ENCODE assay signal across 9 mouse cellular contexts in genomic region chr5:64714221-64714653, GRCm38 (mm10).
DNase-seq lines count a peak whose midpoint lies in the region; ATAC-seq lines count a peak whose summit lies in the region.
"Had no signal": no experiment of that assay in that cellular context is flagged by ENCODE, and none has a peak within 500 bp of the region (broad histone marks: within the 10 kb centered on the region; RNA-seq: fewer than 3 reads in every experiment).

No protein-coding gene starts in this region.

- H3K4me2 ChIP-seq in embryonic facial prominence, embryonic 11.5 days (ENCODE audit: low read depth, low read length), result no peak overlapping the region
- H3K4me2 ChIP-seq in intestine, embryonic 15.5 days (replicated peaks), result no peak overlapping the region
- 0 out of 2 replicates have a peak overlapping the region, but pooled peaks have one; percentile 17 for H3K4me2 ChIP-seq in neural tube, embryonic 13.5 days
- H3K4me2 ChIP-seq: lung, embryonic 15.5 days had no signal

- H3K9ac ChIP-seq in embryonic facial prominence, embryonic 11.5 days (replicated peaks; ENCODE audit: low read length), result no peak overlapping the region
- no peak overlapping the region for H3K9ac ChIP-seq in intestine, embryonic 15.5 days
- no peak overlapping the region for H3K9ac ChIP-seq in neural tube, embryonic 13.5 days
- H3K9ac ChIP-seq: lung, embryonic 15.5 days had no signal

- 37% methylated on average over 10 of the region's 10 CpGs for WGBS in embryonic facial prominence, embryonic 11.5 days
- WGBS in intestine, embryonic 15.5 days, result 75% methylated on average over 10 of the region's 10 CpGs
- WGBS in neural tube, embryonic 13.5 days, result 36% methylated on average over 10 of the region's 10 CpGs

- no peak overlapping the region for H3K4me3 ChIP-seq in embryonic facial prominence, embryonic 11.5 days (ENCODE audit: low read depth, low read length)
- H3K4me3 ChIP-seq in intestine, embryonic 15.5 days (replicated peaks), result no peak overlapping the region
- H3K4me3 ChIP-seq in neural tube, embryonic 13.5 days, result no peak overlapping the region
- H3K4me3 ChIP-seq: lung, embryonic 15.5 days had no signal

- H3K27me3 ChIP-seq in embryonic facial prominence, embryonic 11.5 days (ENCODE audit: control insufficient read depth, insufficient read depth, low read length), result no peaks in the 10 kb centered on the region
- H3K27me3 ChIP-seq in intestine, embryonic 15.5 days (replicated peaks), result no peaks in the 10 kb centered on the region
- H3K27me3 ChIP-seq in neural tube, embryonic 13.5 days, result no peaks in the 10 kb centered on the region
- H3K27me3 ChIP-seq: lung, embryonic 15.5 days had no signal

- no peaks in the 10 kb centered on the region for H3K9me3 ChIP-seq in embryonic facial prominence, embryonic 11.5 days (replicated peaks; ENCODE audit: control insufficient read depth, low read length)
- no peaks in the 10 kb centered on the region for H3K9me3 ChIP-seq in intestine, embryonic 15.5 days
- H3K9me3 ChIP-seq in neural tube, embryonic 13.5 days, result no peaks in the 10 kb centered on the region
- H3K9me3 ChIP-seq: lung, embryonic 15.5 days had no signal

- DNase-seq in left cerebral cortex, postnatal 4 days, result peak; percentile 78
- no peak for DNase-seq in left cerebral cortex, postnatal 36 days (ENCODE audit: low spot score in 2 of 2)
- no peak for DNase-seq in embryonic facial prominence, embryonic 11.5 days (ENCODE audit: low spot score)
- no peak for DNase-seq in right cerebral cortex, postnatal 14 days
- DNase-seq in lung, postnatal 4 days, result no peak
- DNase-seq: heart, postnatal 10 days had no signal

- peak; percentile 60; the same call in 1 of the 2 replicates for ATAC-seq in embryonic facial prominence, embryonic 11.5 days (replicated peaks; ENCODE audit: insufficient number of reproducible peaks, low FRiP score, low TSS enrichment, low read depth)
- peak; percentile 45 for ATAC-seq in intestine, embryonic 15.5 days
- ATAC-seq in neural tube, embryonic 13.5 days (ENCODE audit: low read depth), result no peak

- no peaks in the 10 kb centered on the region for H3K4me1 ChIP-seq in embryonic facial prominence, embryonic 11.5 days (ENCODE audit: control insufficient read depth, insufficient read depth, low read length)
- H3K4me1 ChIP-seq in intestine, embryonic 15.5 days (replicated peaks), result peaks cover 9% of the 10 kb centered on the region; the same call in 1 of the 2 replicates
- peaks cover 4% of the 10 kb centered on the region; the same call in 1 of the 2 replicates for H3K4me1 ChIP-seq in neural tube, embryonic 13.5 days (replicated peaks)
- H3K4me1 ChIP-seq: lung, embryonic 15.5 days had no signal

- no peaks in the 10 kb centered on the region for H3K36me3 ChIP-seq in embryonic facial prominence, embryonic 11.5 days (replicated peaks; ENCODE audit: control insufficient read depth, insufficient read depth, low read depth, low read length)
- H3K36me3 ChIP-seq in intestine, embryonic 15.5 days, result no peaks in the 10 kb centered on the region
- H3K36me3 ChIP-seq in neural tube, embryonic 13.5 days, result no peaks in the 10 kb centered on the region
- H3K36me3 ChIP-seq: lung, embryonic 15.5 days had no signal

- H3K27ac ChIP-seq in embryonic facial prominence, embryonic 11.5 days (replicated peaks; ENCODE audit: low read depth, low read length), result no peak overlapping the region
- 0 out of 2 replicates have a peak overlapping the region, but pooled peaks have one; percentile 33 for H3K27ac ChIP-seq in intestine, embryonic 15.5 days
- H3K27ac ChIP-seq in neural tube, embryonic 13.5 days (replicated peaks), result no peak overlapping the region
- H3K27ac ChIP-seq: lung, embryonic 15.5 days had no signal

- intact Hi-C loops in left cerebral cortex, postnatal 4 days (cut with DNase I), result no loop called here
- intact Hi-C loops in left cerebral cortex, postnatal 36 days (cut with DNase I), result no loop called here
